Mouse (Mus musculus): ENCODE results near the gene Ifna7. TPM values are rescaled to one million over a fixed set of nuclear protein-coding genes. Genes with fewer than 3 reads are reported as not detected.
"Not testable (repeated sequence)": the region's sequence is repeated elsewhere in the genome, so short reads cannot be mapped to it uniquely, and the experiment has no call there.

Gene Ifna7
- total RNA-seq (2021): not detected
- long read RNA-seq, experiment 1: 0 reads
- long read RNA-seq, experiment 2: 0 reads

DNA sequence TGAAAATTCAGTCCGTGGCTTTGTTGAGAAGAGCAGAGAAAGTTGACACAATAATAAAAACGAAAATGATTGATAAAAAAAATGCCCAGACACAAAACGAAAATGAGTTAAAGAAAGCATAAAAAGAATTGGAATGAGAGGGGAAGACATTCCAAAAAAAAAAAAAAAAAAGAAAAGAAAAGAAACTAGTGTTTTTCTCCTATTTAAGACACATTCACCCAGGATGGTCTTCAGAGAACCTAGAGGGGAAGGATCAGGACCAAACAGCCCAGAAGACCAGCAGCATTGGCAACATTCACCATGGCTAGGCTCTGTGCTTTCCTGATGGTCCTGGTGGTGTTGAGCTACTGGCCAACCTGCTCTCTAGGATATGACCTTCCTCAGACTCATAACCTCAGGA, at the start of gene Ifna7:
TSS of gene Ifna7 (plus strand) at position 301 of the 400 bp plus-strand sequence.
- no peak for DNase-seq (ENCODE audit: low spot score)

GRCm38 (mm10) chr4:88773534-88773933, 42.5 kb upstream of the Ifna7 start, which contains the start of gene Gm13290:
Gm13290 (plus strand) TSS chr4:88773834.
- not testable (repeated sequence) for DNase-seq (ENCODE audit: low spot score)

DNA sequence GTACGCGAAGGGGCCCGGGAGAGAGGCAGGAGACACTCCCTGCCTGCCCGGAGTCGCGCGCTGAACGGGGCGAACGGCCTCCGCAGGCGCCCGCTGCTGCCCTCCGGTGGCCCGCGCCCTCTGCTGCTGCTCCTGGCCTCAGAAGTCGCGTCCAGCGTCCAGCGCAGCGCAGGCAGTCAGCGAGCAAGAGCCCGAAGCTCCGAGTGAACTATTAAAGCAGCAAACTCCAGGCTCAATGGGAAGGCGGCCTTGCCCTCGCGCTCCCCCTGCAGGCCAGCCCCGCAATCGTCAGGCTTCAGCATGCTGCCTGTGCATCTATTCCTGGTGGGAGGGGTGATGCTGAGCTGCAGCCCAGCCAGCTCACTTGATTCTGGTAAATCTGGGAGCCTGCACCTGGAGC, 39.4 kb upstream of the Ifna7 start, which contains the start of gene Gm13289:
TSS of gene Gm13289 (plus strand) at position 301 of the 400 bp plus-strand sequence.
- DNase-seq (ENCODE audit: low spot score): not testable (repeated sequence)

DNA sequence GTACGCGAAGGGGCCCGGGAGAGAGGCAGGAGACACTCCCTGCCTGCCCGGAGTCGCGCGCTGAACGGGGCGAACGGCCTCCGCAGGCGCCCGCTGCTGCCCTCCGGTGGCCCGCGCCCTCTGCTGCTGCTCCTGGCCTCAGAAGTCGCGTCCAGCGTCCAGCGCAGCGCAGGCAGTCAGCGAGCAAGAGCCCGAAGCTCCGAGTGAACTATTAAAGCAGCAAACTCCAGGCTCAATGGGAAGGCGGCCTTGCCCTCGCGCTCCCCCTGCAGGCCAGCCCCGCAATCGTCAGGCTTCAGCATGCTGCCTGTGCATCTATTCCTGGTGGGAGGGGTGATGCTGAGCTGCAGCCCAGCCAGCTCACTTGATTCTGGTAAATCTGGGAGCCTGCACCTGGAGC, 36.5 kb upstream of the Ifna7 start, which contains the start of gene Gm13272:
TSS of gene Gm13272 (plus strand) at position 301 of the 400 bp plus-strand sequence.
- not testable (repeated sequence) for DNase-seq (ENCODE audit: low spot score)

DNA sequence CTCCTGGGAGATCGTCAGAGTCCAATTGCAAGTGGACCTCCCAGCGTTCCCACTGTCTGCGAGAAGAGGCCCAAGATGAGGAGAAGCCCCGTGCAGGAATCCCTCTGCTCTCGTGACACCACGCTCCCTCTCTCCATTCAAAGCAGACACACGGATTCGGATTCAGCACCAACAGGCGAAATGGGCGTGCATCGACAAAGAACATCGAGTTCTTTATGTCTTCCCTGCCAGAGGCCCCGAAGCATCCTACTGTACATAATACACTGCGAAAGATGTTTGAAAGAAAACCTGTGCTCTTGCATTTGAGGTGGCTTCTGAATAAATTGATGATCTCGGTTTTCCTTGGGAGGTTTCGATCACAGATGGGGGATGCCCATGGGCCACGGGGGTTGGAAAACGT, 35.7 kb upstream of the Ifna7 start:
- DNase-seq (ENCODE audit: low spot score): not testable (repeated sequence)

DNA sequence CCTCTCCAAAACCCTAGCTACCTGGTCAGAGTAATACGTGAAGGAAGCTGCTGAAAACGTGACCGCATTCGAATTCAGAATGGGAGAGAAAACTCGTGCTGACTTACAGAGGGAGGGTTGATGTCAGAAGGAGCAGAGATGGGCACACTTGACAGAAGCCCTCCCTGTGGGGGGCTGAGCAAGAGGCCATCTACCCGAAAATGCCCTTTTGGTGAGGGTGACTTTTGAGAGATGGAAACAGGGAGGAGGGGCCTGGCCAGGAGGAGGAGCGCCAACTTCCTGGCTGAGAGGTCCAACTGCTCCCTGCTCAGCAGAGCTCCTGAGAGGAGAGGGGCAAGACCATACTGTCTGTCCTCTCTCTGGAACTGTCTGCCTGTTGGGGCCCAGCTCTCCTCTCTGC, 34.2 kb upstream of the Ifna7 start, which contains the start of gene Ifnz:
TSS of gene Ifnz (plus strand) at position 301 of the 400 bp plus-strand sequence.
- DNase-seq (ENCODE audit: low spot score): not testable (repeated sequence)

DNA sequence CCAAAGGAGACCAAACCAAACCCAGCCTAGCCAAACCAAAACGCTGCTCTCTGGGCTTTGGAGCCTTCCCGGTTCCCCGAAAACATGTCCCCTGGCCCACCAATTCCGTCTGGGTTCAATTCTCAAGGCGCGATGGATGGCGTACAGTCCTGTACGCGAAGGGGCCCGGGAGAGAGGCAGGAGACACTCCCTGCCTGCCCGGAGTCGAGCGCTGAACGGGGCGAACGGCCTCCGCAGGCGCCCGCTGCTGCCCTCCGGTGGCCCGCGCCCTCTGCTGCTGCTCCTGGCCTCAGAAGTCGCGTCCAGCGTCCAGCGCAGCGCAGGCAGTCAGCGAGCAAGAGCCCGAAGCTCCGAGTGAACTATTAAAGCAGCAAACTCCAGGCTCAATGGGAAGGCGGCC, 33.7 kb upstream of the Ifna7 start:
- DNase-seq (ENCODE audit: low spot score): not testable (repeated sequence)

- DNase-seq (ENCODE audit: low spot score): not testable (repeated sequence)
Observed at GRCm38 (mm10) chr4:88785409-88785808, 30.6 kb upstream of the Ifna7 start, which contains the start of gene Gm13276. Gm13276 (plus strand) TSS chr4:88785709.

DNA sequence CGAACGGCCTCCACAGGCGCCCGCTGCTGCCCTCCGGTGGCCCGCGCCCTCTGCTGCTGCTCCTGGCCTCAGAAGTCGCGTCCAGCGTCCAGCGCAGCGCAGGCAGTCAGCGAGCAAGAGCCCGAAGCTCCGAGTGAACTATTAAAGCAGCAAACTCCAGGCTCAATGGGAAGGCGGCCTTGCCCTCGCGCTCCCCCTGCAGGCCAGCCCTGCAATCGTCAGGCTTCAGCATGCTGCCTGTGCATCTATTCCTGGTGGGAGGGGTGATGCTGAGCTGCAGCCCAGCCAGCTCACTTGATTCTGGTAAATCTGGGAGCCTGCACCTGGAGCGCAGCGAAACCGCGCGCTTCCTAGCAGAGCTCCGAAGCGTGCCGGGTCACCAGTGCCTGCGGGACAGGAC, 27.6 kb upstream of the Ifna7 start, which contains the start of gene Gm13277:
TSS of gene Gm13277 (plus strand) at position 231 of the 400 bp plus-strand sequence.
- DNase-seq (ENCODE audit: low spot score): peak; percentile 54

GRCm38 (mm10) chr4:88791250-88791649, 24.8 kb upstream of the Ifna7 start, which contains the start of gene Gm13278:
Gm13278 (plus strand) TSS chr4:88791550.
- not testable (repeated sequence) for DNase-seq (ENCODE audit: low spot score)

DNA sequence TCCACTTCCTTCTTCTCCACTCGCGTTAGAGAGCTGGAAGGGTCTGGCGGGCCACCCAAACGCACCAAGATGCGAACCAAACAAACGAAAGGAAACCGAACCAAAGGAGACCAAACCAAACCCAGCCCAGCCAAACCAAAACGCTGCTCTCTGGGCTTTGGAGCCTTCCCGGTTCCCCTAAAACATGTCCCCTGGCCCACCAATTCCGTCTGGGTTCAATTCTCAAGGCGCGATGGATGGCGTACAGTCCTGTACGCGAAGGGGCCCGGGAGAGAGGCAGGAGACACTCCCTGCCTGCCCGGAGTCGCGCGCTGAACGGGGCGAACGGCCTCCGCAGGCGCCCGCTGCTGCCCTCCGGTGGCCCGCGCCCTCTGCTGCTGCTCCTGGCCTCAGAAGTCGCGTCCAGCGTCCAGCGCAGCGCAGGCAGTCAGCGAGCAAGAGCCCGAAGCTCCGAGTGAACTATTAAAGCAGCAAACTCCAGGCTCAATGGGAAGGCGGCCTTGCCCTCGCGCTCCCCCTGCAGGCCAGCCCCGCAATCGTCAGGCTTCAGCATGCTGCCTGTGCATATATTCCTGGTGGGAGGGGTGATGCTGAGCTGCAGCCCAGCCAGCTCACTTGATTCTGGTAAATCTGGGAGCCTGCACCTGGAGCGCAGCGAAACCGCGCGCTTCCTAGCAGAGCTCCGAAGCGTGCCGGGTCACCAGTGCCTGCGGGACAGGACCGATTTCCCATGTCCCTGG, 21.9 kb upstream of the Ifna7 start, which contains the start of gene Gm13275:
TSS of gene Gm13275 (plus strand) at position 552 of the 740 bp plus-strand sequence.
- peak; percentile 58 for DNase-seq (ENCODE audit: low spot score)

DNA sequence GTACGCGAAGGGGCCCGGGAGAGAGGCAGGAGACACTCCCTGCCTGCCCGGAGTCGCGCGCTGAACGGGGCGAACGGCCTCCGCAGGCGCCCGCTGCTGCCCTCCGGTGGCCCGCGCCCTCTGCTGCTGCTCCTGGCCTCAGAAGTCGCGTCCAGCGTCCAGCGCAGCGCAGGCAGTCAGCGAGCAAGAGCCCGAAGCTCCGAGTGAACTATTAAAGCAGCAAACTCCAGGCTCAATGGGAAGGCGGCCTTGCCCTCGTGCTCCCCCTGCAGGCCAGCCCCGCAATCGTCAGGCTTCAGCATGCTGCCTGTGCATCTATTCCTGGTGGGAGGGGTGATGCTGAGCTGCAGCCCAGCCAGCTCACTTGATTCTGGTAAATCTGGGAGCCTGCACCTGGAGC, 18.9 kb upstream of the Ifna7 start, which contains the start of gene Gm13279:
TSS of gene Gm13279 (plus strand) at position 301 of the 400 bp plus-strand sequence.
- DNase-seq (ENCODE audit: low spot score): not testable (repeated sequence)

GRCm38 (mm10) chr4:88799365-88799764, 16.7 kb upstream of the Ifna7 start, which contains the start of gene Gm13285:
Gm13285 (plus strand) TSS chr4:88799665.
- not testable (repeated sequence) for DNase-seq (ENCODE audit: low spot score)

DNA sequence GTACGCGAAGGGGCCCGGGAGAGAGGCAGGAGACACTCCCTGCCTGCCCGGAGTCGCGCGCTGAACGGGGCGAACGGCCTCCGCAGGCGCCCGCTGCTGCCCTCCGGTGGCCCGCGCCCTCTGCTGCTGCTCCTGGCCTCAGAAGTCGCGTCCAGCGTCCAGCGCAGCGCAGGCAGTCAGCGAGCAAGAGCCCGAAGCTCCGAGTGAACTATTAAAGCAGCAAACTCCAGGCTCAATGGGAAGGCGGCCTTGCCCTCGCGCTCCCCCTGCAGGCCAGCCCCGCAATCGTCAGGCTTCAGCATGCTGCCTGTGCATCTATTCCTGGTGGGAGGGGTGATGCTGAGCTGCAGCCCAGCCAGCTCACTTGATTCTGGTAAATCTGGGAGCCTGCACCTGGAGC, 13.1 kb upstream of the Ifna7 start, which contains the start of gene Gm13287:
TSS of gene Gm13287 (plus strand) at position 301 of the 400 bp plus-strand sequence.
- DNase-seq (ENCODE audit: low spot score): not testable (repeated sequence)

GRCm38 (mm10) chr4:88805231-88805630, 10.8 kb upstream of the Ifna7 start, which contains the start of gene Gm13288:
Gm13288 (plus strand) TSS chr4:88805531.
- DNase-seq (ENCODE audit: low spot score): not testable (repeated sequence)

DNA sequence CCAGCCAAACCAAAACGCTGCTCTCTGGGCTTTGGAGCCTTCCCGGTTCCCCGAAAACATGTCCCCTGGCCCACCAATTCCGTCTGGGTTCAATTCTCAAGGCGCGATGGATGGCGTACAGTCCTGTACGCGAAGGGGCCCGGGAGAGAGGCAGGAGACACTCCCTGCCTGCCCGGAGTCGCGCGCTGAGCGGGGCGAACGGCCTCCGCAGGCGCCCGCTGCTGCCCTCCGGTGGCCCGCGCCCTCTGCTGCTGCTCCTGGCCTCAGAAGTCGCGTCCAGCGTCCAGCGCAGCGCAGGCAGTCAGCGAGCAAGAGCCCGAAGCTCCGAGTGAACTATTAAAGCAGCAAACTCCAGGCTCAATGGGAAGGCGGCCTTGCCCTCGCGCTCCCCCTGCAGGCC, 10.3 kb upstream of the Ifna7 start:
- peak; percentile 5 for DNase-seq (ENCODE audit: low spot score)

GRCm38 (mm10) chr4:88819659-88820058, 3.6 kb downstream of the Ifna7 start, which contains the start of gene Ifna11:
Ifna11 (plus strand) TSS chr4:88819959.
- no peak for DNase-seq (ENCODE audit: low spot score)

GRCm38 (mm10) chr4:88822995-88823394, 7.0 kb downstream of the Ifna7 start:
- DNase-seq (ENCODE audit: low spot score): no peak

DNA sequence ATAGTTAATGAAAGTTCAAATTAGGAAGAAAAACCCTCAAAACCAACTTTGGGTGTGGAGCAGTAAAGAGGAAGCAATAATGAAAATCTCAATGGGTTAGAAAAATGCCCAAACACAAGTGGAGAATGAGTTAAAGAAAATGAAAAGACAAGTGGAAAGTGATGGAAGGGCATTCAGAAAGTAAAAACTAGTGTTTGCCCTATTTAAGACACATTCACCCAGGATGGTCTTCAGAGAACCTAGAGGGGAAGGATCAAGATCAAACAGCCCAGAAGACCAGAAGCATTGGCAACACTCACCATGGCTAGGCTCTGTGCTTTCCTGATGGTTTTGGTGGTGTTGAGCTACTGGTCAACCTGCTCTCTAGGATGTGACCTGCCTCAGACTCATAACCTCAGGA, 11.1 kb downstream of the Ifna7 start, which contains the start of gene Ifna6:
TSS of gene Ifna6 (plus strand) at position 301 of the 400 bp plus-strand sequence.
- not testable (repeated sequence) for DNase-seq (ENCODE audit: low spot score)

GRCm38 (mm10) chr4:88830523-88830922, 14.5 kb downstream of the Ifna7 start:
- DNase-seq (ENCODE audit: low spot score): peak; percentile 4

- DNase-seq (ENCODE audit: low spot score): not testable (repeated sequence)
Observed at GRCm38 (mm10) chr4:88835225-88835624, 19.2 kb downstream of the Ifna7 start, which contains the start of gene Ifna5. Ifna5 (plus strand) TSS chr4:88835525.

DNA sequence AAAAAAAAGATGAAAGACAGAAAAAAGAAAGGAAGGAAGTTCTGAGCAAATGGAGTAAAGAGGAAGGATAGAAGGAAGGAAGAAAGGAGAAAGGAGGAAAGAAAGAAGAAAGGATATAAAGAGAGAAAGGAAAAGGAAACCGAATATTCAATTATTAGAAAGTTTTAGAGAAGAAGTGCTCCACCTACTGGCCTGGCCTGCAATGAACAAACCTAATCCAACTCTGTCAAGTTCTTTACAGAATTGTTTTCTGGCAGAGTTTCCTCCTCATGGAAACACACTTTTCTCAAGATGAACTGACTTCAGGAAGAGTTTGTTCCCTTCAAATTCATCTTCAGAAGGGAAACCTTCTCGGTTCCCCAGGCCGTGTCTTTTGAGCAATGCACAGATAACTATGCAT, 22.8 kb downstream of the Ifna7 start:
- DNase-seq (ENCODE audit: low spot score): no peak

All from gastrocnemius, adult 18-20 months (tissue).